ENCODE assay signal across 9 mouse cellular contexts in genomic region chr9:43761181-43761820, GRCm38 (mm10). TPM values are rescaled to one million over a fixed set of nuclear protein-coding genes. Genes with fewer than 3 reads are reported as not detected.
DNase-seq lines count a peak whose midpoint lies in the region; ATAC-seq lines count a peak whose summit lies in the region.
"Had no signal": no experiment of that assay in that cellular context is flagged by ENCODE, and none has a peak within 500 bp of the region (broad histone marks: within the 10 kb centered on the region; RNA-seq: fewer than 3 reads in every experiment).

No protein-coding gene starts in this region.

- H3K27ac ChIP-seq in embryonic facial prominence, embryonic 14.5 days (replicated peaks; ENCODE audit: low read depth, low read length), result no peak overlapping the region
- H3K27ac ChIP-seq: kidney, postnatal 0 days; liver, embryonic 14.5 days had no signal

- H3K27me3 ChIP-seq in embryonic facial prominence, embryonic 14.5 days (replicated peaks; ENCODE audit: control insufficient read depth, insufficient read depth, low read length), result no peaks in the 10 kb centered on the region

- peak; percentile 40 for DNase-seq in right cerebral cortex, postnatal 25 days
- DNase-seq in right cerebral cortex, postnatal 14 days, result no peak
- peak; percentile 69 for DNase-seq in embryonic facial prominence, embryonic 14.5 days (ENCODE audit: low spot score)
- peak; percentile 72 for DNase-seq in layer of hippocampus, adult 9-11 months
- DNase-seq in telencephalon, adult 2 months (ENCODE audit: low read depth, low spot score), result peak; percentile 75
- DNase-seq in liver, result no peak
- no peak for DNase-seq in kidney, postnatal 25 days

- H3K36me3 ChIP-seq in embryonic facial prominence, embryonic 14.5 days (ENCODE audit: control insufficient read depth, insufficient read depth, low read length), result no peaks in the 10 kb centered on the region

- WGBS in embryonic facial prominence, embryonic 14.5 days, result 68% methylated on average over 5 of the region's 5 CpGs

- H3K4me3 ChIP-seq in embryonic facial prominence, embryonic 14.5 days (ENCODE audit: low read depth, low read length), result no peak overlapping the region

- H3K4me1 ChIP-seq in embryonic facial prominence, embryonic 14.5 days (ENCODE audit: control insufficient read depth, insufficient read depth, low read length), result peaks cover 14% of the 10 kb centered on the region

- no peak overlapping the region for H3K4me2 ChIP-seq in embryonic facial prominence, embryonic 14.5 days (ENCODE audit: low read depth, low read length)

- no peak for ATAC-seq in embryonic facial prominence, embryonic 14.5 days (ENCODE audit: low read depth)

- H3K9ac ChIP-seq in embryonic facial prominence, embryonic 14.5 days (ENCODE audit: low read depth, low read length), result no peak overlapping the region
- H3K9ac ChIP-seq: liver, embryonic 14.5 days had no signal

- H3K9me3 ChIP-seq in embryonic facial prominence, embryonic 14.5 days (ENCODE audit: control insufficient read depth, low read length), result no peaks in the 10 kb centered on the region

RNA-seq across cellular contexts. Expression of gene Nectin1, which starts 17.5 kb away (rescaled TPM):
- polyA plus RNA-seq in embryonic facial prominence, embryonic 14.5 days (2014; fragmentation: Nextera tagmentation; extraction: Ambion mirVana), result 9.0 and 10.1 TPM in 2 replicates

Comparison
In these comparisons a context has a peak if more than half of its experiments do, and no peak if none do; other contexts are left out.
1. DNase-seq: peak in right cerebral cortex, postnatal 25 days (single experiment), embryonic facial prominence, embryonic 14.5 days (single experiment), layer of hippocampus, adult 9-11 months (single experiment) and telencephalon, adult 2 months (single experiment); none in right cerebral cortex, postnatal 14 days (single experiment), liver (single experiment) and kidney, postnatal 25 days (0 of 2).